Mouse (Mus musculus) 3T3-L1 (cell line): Measurements from ENCODE around the gene Pabpc1l.
"Not testable (repeated sequence)": the region's sequence is repeated elsewhere in the genome, so short reads cannot be mapped to it uniquely, and the experiment has no call there.

Experiments used
- DNase-seq: peaks from one replicate; pipeline ENCODE4 v3.0.0-alpha.2; 2015; ENCODE audit warnings: low read depth, low spot score

Gene Pabpc1l

GRCm38 (mm10) chr2:164036520-164037019, 11.3 kb downstream of the Pabpc1l start:
- no peak for DNase-seq

- no peak for DNase-seq
These were observed 13.3 kb downstream of the Pabpc1l start for GRCm38 (mm10) chr2:164038407-164039028.

- no peak for DNase-seq
These were observed 15.7 kb downstream of the Pabpc1l start for GRCm38 (mm10) chr2:164040949-164041348.

- no peak for DNase-seq
These were observed 16.3 kb downstream of the Pabpc1l start for GRCm38 (mm10) chr2:164041523-164041922.

GRCm38 (mm10) chr2:164047197-164047690, 22.0 kb downstream of the Pabpc1l start:
- no peak for DNase-seq

GRCm38 (mm10) chr2:164053767-164054166, 28.5 kb downstream of the Pabpc1l start:
- no peak for DNase-seq

GRCm38 (mm10) chr2:164054671-164055070, 29.4 kb downstream of the Pabpc1l start:
- DNase-seq, result no peak

- DNase-seq, result no peak
These were observed 34.5 kb downstream of the Pabpc1l start for GRCm38 (mm10) chr2:164059634-164060235.

GRCm38 (mm10) chr2:164070142-164070764, 45.0 kb downstream of the Pabpc1l start, which contains the start of gene Stk4:
Stk4 (plus strand) TSS chr2:164070322.
- DNase-seq, result peak; percentile 43

- peak; percentile 96 for DNase-seq
These were observed 45.7 kb downstream of the Pabpc1l start, which contains the start of gene Tomm34 for GRCm38 (mm10) chr2:164070765-164071436. Tomm34 (minus strand) TSS chr2:164071169.

GRCm38 (mm10) chr2:164071437-164071820, 46.2 kb downstream of the Pabpc1l start:
- DNase-seq, result not testable (repeated sequence)

GRCm38 (mm10) chr2:164072109-164072508, 46.9 kb downstream of the Pabpc1l start:
- DNase-seq, result no peak

- DNase-seq, result no peak
These were observed 47.9 kb downstream of the Pabpc1l start for GRCm38 (mm10) chr2:164073120-164073519.

- peak; percentile 99 for DNase-seq
These were observed 48.8 kb downstream of the Pabpc1l start for GRCm38 (mm10) chr2:164073918-164074578.

- DNase-seq, result no peak
These were observed 49.8 kb downstream of the Pabpc1l start for GRCm38 (mm10) chr2:164075088-164075487.

GRCm38 (mm10) chr2:164076874-164077425, 51.7 kb downstream of the Pabpc1l start:
- peak; percentile 21 for DNase-seq

GRCm38 (mm10) chr2:164077875-164078274, 52.6 kb downstream of the Pabpc1l start:
- DNase-seq, result no peak

GRCm38 (mm10) chr2:164079488-164079887, 54.2 kb downstream of the Pabpc1l start:
- DNase-seq, result no peak

- no peak for DNase-seq
These were observed 56.3 kb downstream of the Pabpc1l start for GRCm38 (mm10) chr2:164081577-164081976.

GRCm38 (mm10) chr2:164082175-164082574, 56.9 kb downstream of the Pabpc1l start:
- DNase-seq, result no peak
